Mouse (Mus musculus) liver, adult 2 months (tissue): Measurements from ENCODE around the gene Gm20388. TPM values are rescaled to one million over a fixed set of nuclear protein-coding genes. Genes with fewer than 3 reads are reported as not detected.

Source experiments
- DNase-seq: peaks from one replicate; pipeline ENCODE4 v3.0.0-alpha.2; 2011; ENCODE audit warnings: low read depth, low spot score; ENCODE audit errors: extremely low read depth
- H3K27ac ChIP-seq: fragments of 200-500 bp; replicated peaks from 2 replicates; pipeline ENCODE4 v1.5.1; 2012; ENCODE audit warnings: low read depth, mild to moderate bottlenecking, control low read depth, inconsistent platforms, low read length; ENCODE audit not compliant: insufficient read depth
- H3K27me3 ChIP-seq: fragments of 200-500 bp; 2 replicates; pipeline ENCODE4 v1.6.1; 2012; ENCODE audit warnings: mild to moderate bottlenecking, moderate library complexity, low read length, inconsistent platforms; ENCODE audit not compliant: control insufficient read depth, insufficient read depth
- H3K36me3 ChIP-seq: fragments of 200-500 bp; 2 replicates; pipeline ENCODE4 v1.6.1; 2012; ENCODE audit warnings: low read length, inconsistent platforms; ENCODE audit not compliant: control insufficient read depth, insufficient read depth
- H3K4me1 ChIP-seq: fragments of 200-500 bp; 2 replicates; pipeline ENCODE4 v1.6.1; 2011; ENCODE audit warnings: low read length; ENCODE audit not compliant: control insufficient read depth, insufficient read depth
- H3K4me3 ChIP-seq: fragments of 200-500 bp; 2 replicates; pipeline ENCODE4 v1.5.1; 2011; ENCODE audit warnings: low read depth, mild to moderate bottlenecking, control low read depth, low read length, moderate library complexity; ENCODE audit not compliant: insufficient read depth
- H3K79me2 ChIP-seq: fragments of 200-500 bp; 2 replicates; pipeline ENCODE4 v1.6.1; 2012; ENCODE audit warnings: inconsistent platforms, mild to moderate bottlenecking, low read length, moderate library complexity; ENCODE audit not compliant: control insufficient read depth, insufficient read depth
- H3K9ac ChIP-seq: fragments of 200-500 bp; 2 replicates; pipeline ENCODE4 v1.6.1; 2012; ENCODE audit warnings: low read depth, mild to moderate bottlenecking, control low read depth, inconsistent platforms, low read length
- CTCF ChIP-seq: fragments of 200-500 bp; IDR thresholded peaks from 2 replicates; pipeline ENCODE4 v1.5.1; 2011; ENCODE audit warnings: low read depth, low read length, control low read depth
- POLR2A ChIP-seq: fragments of 200-500 bp; IDR thresholded peaks from 2 replicates; pipeline ENCODE4 v1.6.1; 2011; ENCODE audit warnings: low read length, control low read depth; ENCODE audit not compliant: insufficient read depth; ENCODE audit errors: extremely low read depth
- WGBS: fragments of 180-500 bp; shearing (Covaris S2); methylation state at CpG from one replicate; pipeline ENCODE4 v1.1.7; 2018; 5-methylcytosine and 5-hydroxymethylcytosine counted together
- polyA plus RNA-seq: library from polyadenylated mRNA; depleted of rRNA; stranded (reverse); fragments of >200 nt; gene quantifications from 2 replicates; pipeline ENCODE4 v1.2.3, GENCODE M21; 2012
- total RNA-seq: library from RNA; depleted of rRNA; stranded (reverse); fragments of >200 nt; gene quantifications from 2 replicates; pipeline ENCODE4 v1.2.3, GENCODE M21; 2014

Gm20388 gene
- total and polyA plus RNA-seq, 2 experiments, result 6.4 to 19.9 TPM

- H3K27me3 ChIP-seq, result no peaks in the 10 kb centered on the region
- H3K4me3 ChIP-seq, result no peak overlapping the region
- 83% methylated on average over 22 of the region's 22 CpGs for WGBS
- TF ChIP-seq CTCF, result peak; percentile 60
- TF ChIP-seq POLR2A, result no peak
- no peaks in the 10 kb centered on the region for H3K36me3 ChIP-seq
- H3K4me1 ChIP-seq, result peaks cover 3% of the 10 kb centered on the region
- peaks cover 11% of the 10 kb centered on the region for H3K79me2 ChIP-seq
- no peak for DNase-seq
- no peak overlapping the region for H3K27ac ChIP-seq
- H3K9ac ChIP-seq, result no peak overlapping the region
These were observed 651.1 kb downstream of the Gm20388 start for GRCm38 (mm10) chr8:120561539-120562435.

- H3K4me1 ChIP-seq, result peaks cover 3% of the 10 kb centered on the region
- WGBS, result 93% methylated on average over 18 of the region's 18 CpGs
These were observed 652.2 kb downstream of the Gm20388 start for GRCm38 (mm10) chr8:120562680-120563347.

GRCm38 (mm10) chr8:120563348-120563724 lies 652.7 kb downstream of the Gm20388 start:
- TF ChIP-seq CTCF (no peak), POLR2A (no peak)
- Histone ChIP-seq H3K4me1 (peaks cover 3% of the 10 kb centered on the region), H3K79me2 (peaks cover 9% of the 10 kb centered on the region), H3K27ac (peak overlapping the region; percentile 33; the same call in 1 of the 2 replicates), H3K9ac (no peak overlapping the region), H3K36me3 (no peaks in the 10 kb centered on the region; the same call in 1 of the 2 replicates), H3K27me3 (no peaks in the 10 kb centered on the region), H3K4me3 (no peak overlapping the region)
- DNase-seq, result no peak
- 71% methylated on average over 8 of the region's 8 CpGs for WGBS

More at GRCm38 (mm10) chr8:120562680-120563347, 652.2 kb downstream of the Gm20388 start:
- H3K4me3 ChIP-seq, result no peak overlapping the region
- peaks cover 9% of the 10 kb centered on the region for H3K79me2 ChIP-seq
- no peak for DNase-seq
- H3K9ac ChIP-seq, result no peak overlapping the region
- no peaks in the 10 kb centered on the region for H3K27me3 ChIP-seq
- TF ChIP-seq CTCF (no peak), POLR2A (no peak)
- no peak overlapping the region for H3K27ac ChIP-seq
- no peaks in the 10 kb centered on the region for H3K36me3 ChIP-seq

GRCm38 (mm10) chr8:120563851-120564837 lies 653.5 kb downstream of the Gm20388 start:
- Histone ChIP-seq H3K79me2 (peaks cover 9% of the 10 kb centered on the region), H3K4me3 (no peak overlapping the region), H3K4me1 (peaks cover 3% of the 10 kb centered on the region), H3K9ac (0 out of 2 replicates have a peak overlapping the region, but pooled peaks have one; percentile 25), H3K27ac (no peak overlapping the region), H3K27me3 (no peaks in the 10 kb centered on the region), H3K36me3 (peaks cover 3% of the 10 kb centered on the region; the same call in 1 of the 2 replicates)
- peak; percentile 60 for DNase-seq
- TF ChIP-seq CTCF (no peak), POLR2A (no peak)
- whole genome bisulfite sequencing, result 60% methylated on average over 20 of the region's 20 CpGs

- no peaks in the 10 kb centered on the region for H3K27me3 ChIP-seq
- WGBS, result 81% methylated on average over 7 of the region's 7 CpGs
- no peak for DNase-seq
- TF ChIP-seq CTCF (no peak), POLR2A (no peak)
- peaks cover 3% of the 10 kb centered on the region; the same call in 1 of the 2 replicates for H3K36me3 ChIP-seq
- H3K79me2 ChIP-seq, result peaks cover 4% of the 10 kb centered on the region
- H3K9ac ChIP-seq, result no peak overlapping the region
- 0 out of 2 replicates have a peak, but pooled peaks cover 1% of the 10 kb centered on the region for H3K4me1 ChIP-seq
- no peak overlapping the region for H3K27ac ChIP-seq
- no peak overlapping the region for H3K4me3 ChIP-seq
These were observed 654.6 kb downstream of the Gm20388 start for GRCm38 (mm10) chr8:120565151-120565711.
